Mouse (Mus musculus) CH12.LX (cell line): ENCODE results near the gene Tnfsf12. TPM values are rescaled to one million over a fixed set of nuclear protein-coding genes. Genes with fewer than 3 reads are reported as not detected.

Experiments used
- DNase-seq: peaks from one replicate; pipeline ENCODE4 v3.0.0-alpha.2; 2013; ENCODE audit errors: extremely low read depth
- H3K27ac ChIP-seq: 2 replicates; pipeline ENCODE4 v1.5.1; 2012; ENCODE audit warnings: low read depth, mild to moderate bottlenecking, control low read depth, moderate library complexity; ENCODE audit not compliant: insufficient read depth
- H3K27me3 ChIP-seq: replicated peaks from 2 replicates; pipeline ENCODE3; 2012; ENCODE audit warnings: inconsistent platforms
- H3K36me3 ChIP-seq, 2 experiments: replicated peaks in 1 of 2; 2 replicates each; pipeline versions ENCODE3 to v1.6.1; 2012; ENCODE audit warnings: inconsistent platforms in 1 of 2, low read length in 1 of 2, mild to moderate bottlenecking in 1 of 2, mixed read lengths in 1 of 2, moderate library complexity in 1 of 2; ENCODE audit not compliant: control insufficient read depth in 1 of 2, insufficient read depth in 1 of 2
- H3K4me1 ChIP-seq, 2 experiments: 2 replicates each; pipeline ENCODE4 v1.6.1; 2012; ENCODE audit warnings: inconsistent platforms in 1 of 2, moderate library complexity in 1 of 2; ENCODE audit not compliant: insufficient read depth in 2 of 2, control insufficient read depth in 1 of 2
- H3K4me2 ChIP-seq: 2 replicates; pipeline ENCODE4 v1.6.1; 2012; ENCODE audit warnings: low read depth, mild to moderate bottlenecking, control low read depth; ENCODE audit not compliant: poor library complexity, insufficient read depth, severe bottlenecking
- H3K4me3 ChIP-seq, 3 experiments: fragments of 150-350 bp in 1 of 3; sonication (generic) in 1 of 3; replicated peaks in 1 of 3; 2 replicates each; pipeline versions ENCODE3 to v1.5.1; 2011 to 2012; ENCODE audit warnings: low read depth in 2 of 3, low read length in 2 of 3, mild to moderate bottlenecking in 2 of 3, moderate library complexity in 2 of 3, control low read depth in 1 of 3, improper control_type of control experiment in 1 of 3, inconsistent platforms in 1 of 3, mixed read lengths in 1 of 3; ENCODE audit not compliant: poor library complexity in 1 of 3
- H3K79me2 ChIP-seq: replicated peaks from 2 replicates; pipeline ENCODE4 v1.6.1; 2012; ENCODE audit warnings: mild to moderate bottlenecking, moderate library complexity; ENCODE audit not compliant: control insufficient read depth, poor library complexity, insufficient read depth, severe bottlenecking; ENCODE audit errors: extremely low read depth
- H3K9ac ChIP-seq: 2 replicates; pipeline ENCODE4 v1.6.1; 2012; ENCODE audit warnings: low read depth, mild to moderate bottlenecking, control low read depth, moderate library complexity; ENCODE audit not compliant: insufficient read depth
- H3K9me3 ChIP-seq: replicated peaks from 2 replicates; pipeline ENCODE3; 2012; ENCODE audit warnings: low read length, inconsistent platforms, mixed read lengths
- CHD2 ChIP-seq: IDR thresholded peaks from 2 replicates; pipeline ENCODE4 v1.6.1; 2011; ENCODE audit warnings: low read length, improper control_type of control experiment
- CTCF ChIP-seq, 2 experiments: IDR thresholded peaks in 1 of 2; conservative IDR thresholded peaks in 1 of 2; 2 replicates each; pipeline ENCODE4 v1.5.1; 2011 to 2012; ENCODE audit warnings: low read depth in 2 of 2, low read length in 2 of 2, improper control_type of control experiment in 1 of 2, inconsistent platforms in 1 of 2, mild to moderate bottlenecking in 1 of 2, moderate library complexity in 1 of 2
- IRF4 ChIP-seq: IDR thresholded peaks from 2 replicates; pipeline ENCODE4 v1.6.1; 2014; ENCODE audit warnings: low read depth, mild to moderate bottlenecking, inconsistent platforms, low read length, improper control_type of control experiment
- JUN ChIP-seq: IDR thresholded peaks from 2 replicates; pipeline ENCODE4 v1.6.1; 2011; ENCODE audit warnings: low read depth, mild to moderate bottlenecking, low read length, improper control_type of control experiment, moderate library complexity; ENCODE audit not compliant: insufficient read depth
- MAFK ChIP-seq: IDR thresholded peaks from 2 replicates; pipeline ENCODE4 v1.6.1; 2011; ENCODE audit warnings: low read length, improper control_type of control experiment; ENCODE audit not compliant: insufficient replicate concordance
- MEF2A ChIP-seq: IDR thresholded peaks from 2 replicates; pipeline ENCODE4 v1.6.1; 2014; ENCODE audit warnings: low read depth, mild to moderate bottlenecking, inconsistent platforms, low read length, improper control_type of control experiment, borderline replicate concordance
- PAX5 ChIP-seq: IDR thresholded peaks from 2 replicates; pipeline ENCODE4 v1.6.1; 2012; ENCODE audit warnings: low read length, inconsistent platforms, mixed read lengths
- POLR2A ChIP-seq: IDR thresholded peaks from 2 replicates; pipeline ENCODE4 v1.6.1; 2011; ENCODE audit warnings: low read depth, mild to moderate bottlenecking, improper control_type of control experiment, low read length
- POLR2AphosphoS2 ChIP-seq: IDR thresholded peaks from 2 replicates; pipeline ENCODE4 v1.6.1; 2011; ENCODE audit warnings: low read depth, low read length, improper control_type of control experiment
- RAD21 ChIP-seq: IDR thresholded peaks from 2 replicates; pipeline ENCODE4 v1.6.1; 2011; ENCODE audit warnings: low read depth, mild to moderate bottlenecking, low read length, improper control_type of control experiment, moderate library complexity
- SMC3 ChIP-seq: IDR thresholded peaks from 2 replicates; pipeline ENCODE4 v1.6.1; 2011; ENCODE audit warnings: low read depth, low read length, improper control_type of control experiment
- TCF12 ChIP-seq: IDR thresholded peaks from 2 replicates; pipeline ENCODE4 v1.6.1; 2014; ENCODE audit warnings: low read depth, mild to moderate bottlenecking, inconsistent platforms, low read length, improper control_type of control experiment
- UBTF ChIP-seq: IDR thresholded peaks from 2 replicates; pipeline ENCODE4 v1.6.1; 2012; ENCODE audit warnings: low read depth, mild to moderate bottlenecking, inconsistent platforms, low read length, improper control_type of control experiment, moderate library complexity
- USF1 ChIP-seq: IDR thresholded peaks from 2 replicates; pipeline ENCODE4 v1.6.1; 2014; ENCODE audit warnings: low read depth, mild to moderate bottlenecking, inconsistent platforms, low read length, improper control_type of control experiment
- ZC3H11A ChIP-seq: IDR thresholded peaks from 2 replicates; pipeline ENCODE4 v1.6.1; 2012; ENCODE audit warnings: low read depth, mild to moderate bottlenecking, inconsistent platforms, low read length, improper control_type of control experiment
- dilution Hi-C: fragments of 300-500 bp; cut with MboI; formaldehyde crosslinking; loops from 2 replicates; pipeline ENCODE4 v1.14.3; 2020; ENCODE audit warnings: low sequenced_read_pairs; ENCODE audit not compliant: extremely low pct_unique_long_range_greater_than_20kb, extremely low pct_ligation_motif_present
- in situ Hi-C: fragments of 300-500 bp; cut with MboI; formaldehyde crosslinking; loops from 3 replicates; pipeline ENCODE4 v1.14.3; 2019; ENCODE audit warnings: low sequenced_read_pairs, low pct_ligation_motif_present, low pct_unique_long_range_greater_than_20kb, mixed read lengths
- polyA plus RNA-seq: library from polyadenylated mRNA; unstranded; fragments of >175 nt; gene quantifications from 2 replicates; pipeline ENCODE4 v1.2.1, GENCODE M21; 2012; ENCODE audit warnings: low read depth; ENCODE audit not compliant: insufficient read length
- total RNA-seq, 2 experiments: library from RNA; depleted of rRNA; stranded (reverse); fragments of 300-350 nt in 1 of 2; fragments of >200 nt in 1 of 2; gene quantifications; 2 replicates each; pipeline ENCODE4 v1.2.3; 2012 to 2014

Gene Tnfsf12
- total and polyA plus RNA-seq, 3 experiments = not detected

DNA sequence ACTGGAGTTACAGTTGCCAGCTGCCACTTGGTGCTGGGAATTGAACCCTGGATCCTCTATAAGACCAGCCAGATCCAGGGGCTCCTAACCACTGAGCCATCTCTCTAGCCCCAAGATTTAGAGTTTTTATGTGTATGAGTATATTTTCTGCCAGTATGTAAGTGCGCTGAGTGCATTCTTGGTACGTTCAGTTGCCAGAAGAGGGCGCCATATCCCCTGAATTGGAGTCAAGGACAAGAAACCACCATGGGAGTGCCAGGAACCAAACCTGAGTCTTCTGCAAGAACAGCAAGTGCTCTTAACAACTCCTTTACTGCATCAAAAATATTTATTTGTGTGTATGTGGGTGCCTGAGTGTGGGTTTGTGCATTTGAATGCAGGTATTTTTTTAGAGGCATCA lies 33.4 kb upstream of the Tnfsf12 start:
- H3K27me3 ChIP-seq = no peaks in the 10 kb centered on the region
- in situ Hi-C loops = no loop called here
- TF ChIP-seq RAD21 (peak; percentile 79), ZC3H11A (peak; percentile 25; the same call in 1 of the 2 replicates), JUN (no peak), TCF12 (no peak), MEF2A (no peak), USF1 (no peak), UBTF (no peak), CTCF (conservative IDR thresholded peaks at IDR 0.05 in 1 of 2, IDR thresholded peaks at IDR 0.05 in 1 of 2; ENCODE audit: low read depth in 2 of 2, low read length in 2 of 2) (peak; percentile 52 to 84), IRF4 (peak; percentile 43; the same call in 1 of the 2 replicates), SMC3 (peak; percentile 78)

GRCm38 (mm10) chr11:69725951-69726350 lies 30.3 kb upstream of the Tnfsf12 start:
- H3K27me3 ChIP-seq = no peaks in the 10 kb centered on the region
- H3K4me3 ChIP-seq = no peak overlapping the region
- TF ChIP-seq IRF4 (no peak), POLR2A (no peak), CHD2 (no peak), MAFK (no peak), ZC3H11A (no peak), PAX5 (no peak), SMC3 (no peak), POLR2AphosphoS2 (no peak)
- dilution Hi-C loops (no loop called here), in situ Hi-C loops (no loop called here)
- no peaks in the 10 kb centered on the region for H3K79me2 ChIP-seq
- no peak for DNase-seq
- H3K4me2 ChIP-seq = no peak overlapping the region
- H3K9ac ChIP-seq = no peak overlapping the region
- H3K27ac ChIP-seq = no peak overlapping the region
- no peaks in the 10 kb centered on the region; a peak in 1 of 4 replicates for H3K4me1 ChIP-seq
- H3K36me3 ChIP-seq = no peaks in the 10 kb centered on the region
- H3K9me3 ChIP-seq = no peaks in the 10 kb centered on the region

More for the DNA sequence above, 33.4 kb upstream of the Tnfsf12 start:
- Histone ChIP-seq H3K27ac (no peak overlapping the region), H3K4me2 (no peak overlapping the region), H3K9ac (no peak overlapping the region), H3K36me3 (peaks cover 5 to 11% of the 10 kb centered on the region in 2 experiments), H3K4me3 (no peak overlapping the region), H3K9me3 (no peaks in the 10 kb centered on the region), H3K79me2 (no peaks in the 10 kb centered on the region), H3K4me1 (no peaks in the 10 kb centered on the region; a peak in 1 of 4 replicates)
- dilution Hi-C loops = no loop called here
- DNase-seq = peak; percentile 80
